Mouse (Mus musculus): Measurements from ENCODE around the gene Tmem221.

DNA sequence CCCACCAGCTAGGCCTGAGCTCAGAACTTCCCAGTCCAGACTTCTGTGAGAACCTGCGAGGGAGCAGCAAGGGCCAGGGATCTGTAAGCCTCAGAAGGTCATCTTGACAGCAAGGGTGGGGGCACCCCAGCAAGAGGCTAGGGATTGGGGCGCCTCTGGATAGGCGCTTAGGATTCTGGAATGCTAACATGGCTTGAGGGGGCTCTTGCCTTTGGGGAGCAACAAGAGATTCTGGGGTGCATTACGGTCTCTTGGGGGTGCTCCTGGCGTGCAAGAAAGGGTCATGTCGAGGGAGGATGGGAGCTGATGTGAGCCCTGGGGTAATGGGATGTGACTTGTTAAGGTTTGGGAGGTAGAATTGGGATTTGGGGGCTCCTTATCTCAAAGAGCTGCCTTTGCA is 10.3 kb upstream of the Tmem221 start:
- TF ChIP-seq CTCF (IDR thresholded peaks at IDR 0.05; ENCODE audit: low read depth, low read length) (no peak), EP300 (IDR thresholded peaks at IDR 0.05; ENCODE audit: insufficient read depth, low read depth, low read length) (no peak), POLR2A (IDR thresholded peaks at IDR 0.05; ENCODE audit: insufficient read depth, low read length) (no peak)
